Mouse (Mus musculus) liver, adult (tissue): ENCODE results near the gene Sult6b2.

Experiments
- GATA4 ChIP-seq: IDR thresholded peaks from 2 replicates; pipeline ENCODE4 v1.6.1; 2014; ENCODE audit warnings: mild to moderate bottlenecking, low read length; ENCODE audit not compliant: insufficient replicate concordance

Gene Sult6b2

GRCm38 (mm10) chr6:142743193-142743592 lies 61.1 kb downstream of the Sult6b2 start:
- no peak for TF ChIP-seq GATA4

GRCm38 (mm10) chr6:142741763-142742162 lies 62.5 kb downstream of the Sult6b2 start:
- TF ChIP-seq GATA4, result no peak

- no peak for TF ChIP-seq GATA4
These were observed 65.7 kb downstream of the Sult6b2 start for GRCm38 (mm10) chr6:142738637-142739036.

GRCm38 (mm10) chr6:142738225-142738624 lies 66.1 kb downstream of the Sult6b2 start:
- TF ChIP-seq GATA4, result no peak

GRCm38 (mm10) chr6:142735302-142736005 lies 68.8 kb downstream of the Sult6b2 start:
- no peak for TF ChIP-seq GATA4
